14 mouse cellular contexts compared by ENCODE assay signal in the genomic region with DNA sequence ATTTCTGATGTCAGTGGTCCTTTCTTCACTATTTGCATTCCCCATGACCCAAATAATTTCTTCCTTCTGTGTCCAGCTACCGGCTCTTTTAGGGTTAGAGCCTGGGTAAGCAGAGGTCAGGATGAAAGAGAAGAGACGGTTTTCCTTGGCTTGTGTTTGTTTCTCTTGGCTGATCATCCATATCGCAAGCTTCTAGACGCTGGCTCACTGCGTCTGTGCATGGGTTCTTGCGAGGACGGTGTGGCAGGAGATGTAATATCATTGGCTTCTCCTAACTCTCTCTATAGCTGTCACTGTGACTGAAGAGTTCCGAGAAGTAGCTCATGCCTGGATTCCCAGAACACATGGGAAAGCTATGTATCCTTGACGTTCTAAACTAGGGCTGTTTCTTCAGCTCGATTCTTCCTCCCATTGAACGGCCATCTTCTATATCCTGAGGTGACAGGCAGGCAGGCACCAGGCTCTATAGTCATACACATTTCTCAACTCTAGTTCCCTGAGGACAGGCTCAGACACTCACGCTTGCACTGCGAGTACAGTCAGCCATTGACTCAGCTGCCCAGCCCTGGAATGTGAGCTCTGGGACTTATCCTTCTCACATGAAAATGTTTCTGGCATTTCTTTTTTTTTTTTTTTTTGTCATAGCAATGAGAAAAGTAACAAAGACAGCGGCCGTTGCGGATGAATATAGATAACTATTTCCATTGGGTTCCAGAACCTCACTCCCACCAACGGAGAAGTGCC.
DNase-seq lines count a peak whose midpoint lies in the region; ATAC-seq lines count a peak whose summit lies in the region.
"Had no signal": no experiment of that assay in that cellular context is flagged by ENCODE, and none has a peak within 500 bp of the region (broad histone marks: within the 10 kb centered on the region; RNA-seq: fewer than 3 reads in every experiment).

No protein-coding gene starts in this region.

- H3K9me3 ChIP-seq in embryonic facial prominence, embryonic 15.5 days (replicated peaks), result no peaks in the 10 kb centered on the region
- H3K9me3 ChIP-seq in embryonic facial prominence, embryonic 10.5 days, result no peaks in the 10 kb centered on the region
- no peaks in the 10 kb centered on the region for H3K9me3 ChIP-seq in heart, embryonic 10.5 days
- no peaks in the 10 kb centered on the region for H3K9me3 ChIP-seq in kidney, embryonic 14.5 days (ENCODE audit: control insufficient read depth, low read length)
- H3K9me3 ChIP-seq in forebrain, embryonic 16.5 days (ENCODE audit: control insufficient read depth, low read length), result no peaks in the 10 kb centered on the region
- H3K9me3 ChIP-seq: embryonic facial prominence, embryonic 12.5 days; intestine, embryonic 15.5 days; limb, embryonic 12.5 days; neural tube, embryonic 13.5 days had no signal

- no peaks in the 10 kb centered on the region for H3K27me3 ChIP-seq in embryonic facial prominence, embryonic 15.5 days
- no peaks in the 10 kb centered on the region for H3K27me3 ChIP-seq in embryonic facial prominence, embryonic 10.5 days (replicated peaks; ENCODE audit: low read depth, poor library complexity, severe bottlenecking)
- H3K27me3 ChIP-seq in heart, embryonic 10.5 days (ENCODE audit: insufficient read depth, poor library complexity, severe bottlenecking), result no peaks in the 10 kb centered on the region
- H3K27me3 ChIP-seq in kidney, embryonic 14.5 days (ENCODE audit: control insufficient read depth, insufficient read depth, low read length), result no peaks in the 10 kb centered on the region
- H3K27me3 ChIP-seq in forebrain, embryonic 16.5 days (replicated peaks; ENCODE audit: control insufficient read depth, insufficient read depth, low read length), result no peaks in the 10 kb centered on the region
- H3K27me3 ChIP-seq: embryonic facial prominence, embryonic 12.5 days; intestine, embryonic 15.5 days; limb, embryonic 12.5 days; neural tube, embryonic 13.5 days had no signal

- H3K4me1 ChIP-seq in embryonic facial prominence, embryonic 15.5 days, result peaks cover 4% of the 10 kb centered on the region; the same call in 1 of the 2 replicates
- peaks cover 13% of the 10 kb centered on the region for H3K4me1 ChIP-seq in embryonic facial prominence, embryonic 10.5 days
- H3K4me1 ChIP-seq in heart, embryonic 10.5 days, result 0 out of 2 replicates have a peak, but pooled peaks cover 10% of the 10 kb centered on the region
- peaks cover 18% of the 10 kb centered on the region for H3K4me1 ChIP-seq in kidney, embryonic 14.5 days (ENCODE audit: control insufficient read depth, insufficient read depth, low read length)
- H3K4me1 ChIP-seq in forebrain, embryonic 16.5 days (replicated peaks; ENCODE audit: control insufficient read depth, insufficient read depth, low read length), result no peaks in the 10 kb centered on the region
- H3K4me1 ChIP-seq: embryonic facial prominence, embryonic 12.5 days; intestine, embryonic 15.5 days had no signal

- H3K27ac ChIP-seq in embryonic facial prominence, embryonic 15.5 days (replicated peaks), result 0 out of 2 replicates have a peak overlapping the region, but pooled peaks have one; percentile 48
- H3K27ac ChIP-seq in embryonic facial prominence, embryonic 10.5 days (replicated peaks), result no peak overlapping the region
- H3K27ac ChIP-seq in heart, embryonic 10.5 days, result no peak overlapping the region
- no peak overlapping the region for H3K27ac ChIP-seq in kidney, embryonic 14.5 days (ENCODE audit: low read depth, low read length)
- no peak overlapping the region for H3K27ac ChIP-seq in forebrain, embryonic 16.5 days (ENCODE audit: low read length)
- H3K27ac ChIP-seq: embryonic facial prominence, embryonic 12.5 days; intestine, embryonic 15.5 days; limb, embryonic 12.5 days; neural tube, embryonic 13.5 days had no signal

- no peak overlapping the region for H3K4me2 ChIP-seq in embryonic facial prominence, embryonic 15.5 days (replicated peaks)
- H3K4me2 ChIP-seq in kidney, embryonic 14.5 days (replicated peaks; ENCODE audit: low read depth, low read length), result 0 out of 2 replicates have a peak overlapping the region, but pooled peaks have one; percentile 11
- no peak overlapping the region for H3K4me2 ChIP-seq in forebrain, embryonic 16.5 days (ENCODE audit: low read length)
- H3K4me2 ChIP-seq: embryonic facial prominence, embryonic 12.5 days; intestine, embryonic 15.5 days; limb, embryonic 12.5 days; neural tube, embryonic 13.5 days had no signal

- no peak for DNase-seq in embryonic facial prominence, embryonic 10.5 days (ENCODE audit: low spot score)
- peak; percentile 27 for DNase-seq in Muller cell, postnatal 12 days (ENCODE audit: inconsistent ontology term)
- DNase-seq in heart, embryonic 10.5 days (ENCODE audit: low spot score), result peak; percentile 50
- DNase-seq in spleen, postnatal 10 days (ENCODE audit: low spot score in 2 of 2), result no peak
- no peak for DNase-seq in left cerebral cortex, postnatal 14 days (ENCODE audit: low spot score in 2 of 2)
- DNase-seq: right cerebral cortex, postnatal 25 days; thymus, adult 18-20 months had no signal

- WGBS in embryonic facial prominence, embryonic 15.5 days, result 63% methylated on average over 17 of the region's 17 CpGs
- WGBS in embryonic facial prominence, embryonic 10.5 days, result 69% methylated on average over 17 of the region's 17 CpGs
- 80% methylated on average over 17 of the region's 17 CpGs for WGBS in heart, embryonic 10.5 days
- 39% methylated on average over 17 of the region's 17 CpGs for WGBS in kidney, embryonic 14.5 days
- WGBS in forebrain, embryonic 16.5 days, result 82% methylated on average over 17 of the region's 17 CpGs

- intact Hi-C loops in left cerebral cortex, postnatal 14 days (cut with DNase I), result no loop called here

- ATAC-seq in embryonic facial prominence, embryonic 15.5 days (ENCODE audit: insufficient number of reproducible peaks, low FRiP score, low TSS enrichment, low read depth), result no peak
- peak; percentile 50 for ATAC-seq in kidney, embryonic 14.5 days (ENCODE audit: low FRiP score, low TSS enrichment)
- no peak for ATAC-seq in forebrain, embryonic 16.5 days

- no peaks in the 10 kb centered on the region for H3K36me3 ChIP-seq in embryonic facial prominence, embryonic 15.5 days
- no peaks in the 10 kb centered on the region for H3K36me3 ChIP-seq in embryonic facial prominence, embryonic 10.5 days (replicated peaks)
- H3K36me3 ChIP-seq in heart, embryonic 10.5 days, result no peaks in the 10 kb centered on the region
- no peaks in the 10 kb centered on the region for H3K36me3 ChIP-seq in kidney, embryonic 14.5 days (ENCODE audit: control insufficient read depth, insufficient read depth, low read length)
- no peaks in the 10 kb centered on the region for H3K36me3 ChIP-seq in forebrain, embryonic 16.5 days (ENCODE audit: control insufficient read depth, insufficient read depth)
- H3K36me3 ChIP-seq: embryonic facial prominence, embryonic 12.5 days; intestine, embryonic 15.5 days; limb, embryonic 12.5 days; neural tube, embryonic 13.5 days had no signal

- no peak overlapping the region for H3K9ac ChIP-seq in embryonic facial prominence, embryonic 15.5 days
- H3K9ac ChIP-seq in kidney, embryonic 14.5 days (ENCODE audit: low read depth, low read length), result no peak overlapping the region
- no peak overlapping the region for H3K9ac ChIP-seq in forebrain, embryonic 16.5 days (replicated peaks; ENCODE audit: low read depth, low read length)
- H3K9ac ChIP-seq: embryonic facial prominence, embryonic 12.5 days; intestine, embryonic 15.5 days; limb, embryonic 12.5 days; neural tube, embryonic 13.5 days had no signal

- H3K4me3 ChIP-seq in embryonic facial prominence, embryonic 15.5 days (replicated peaks), result no peak overlapping the region
- no peak overlapping the region for H3K4me3 ChIP-seq in embryonic facial prominence, embryonic 10.5 days
- H3K4me3 ChIP-seq in heart, embryonic 10.5 days, result no peak overlapping the region
- H3K4me3 ChIP-seq in kidney, embryonic 14.5 days (ENCODE audit: low read length), result no peak overlapping the region
- no peak overlapping the region for H3K4me3 ChIP-seq in forebrain, embryonic 16.5 days (replicated peaks; ENCODE audit: low read length)
- H3K4me3 ChIP-seq: embryonic facial prominence, embryonic 12.5 days; intestine, embryonic 15.5 days; limb, embryonic 12.5 days; neural tube, embryonic 13.5 days had no signal

Comparison
In these comparisons a context has a peak if more than half of its experiments do, and no peak if none do; other contexts are left out.
1. DNase-seq: peak in Muller cell, postnatal 12 days (single experiment) and heart, embryonic 10.5 days (single experiment); none in embryonic facial prominence, embryonic 10.5 days (single experiment), spleen, postnatal 10 days (0 of 2) and left cerebral cortex, postnatal 14 days (0 of 2).